Mouse (Mus musculus) telencephalon, adult 2 months (tissue): ENCODE results near the gene Akap1.

Source experiments
- DNase-seq: peaks from one replicate; pipeline ENCODE4 v3.0.0-alpha.2; 2011; ENCODE audit warnings: low read depth, low spot score

Akap1 gene

DNA sequence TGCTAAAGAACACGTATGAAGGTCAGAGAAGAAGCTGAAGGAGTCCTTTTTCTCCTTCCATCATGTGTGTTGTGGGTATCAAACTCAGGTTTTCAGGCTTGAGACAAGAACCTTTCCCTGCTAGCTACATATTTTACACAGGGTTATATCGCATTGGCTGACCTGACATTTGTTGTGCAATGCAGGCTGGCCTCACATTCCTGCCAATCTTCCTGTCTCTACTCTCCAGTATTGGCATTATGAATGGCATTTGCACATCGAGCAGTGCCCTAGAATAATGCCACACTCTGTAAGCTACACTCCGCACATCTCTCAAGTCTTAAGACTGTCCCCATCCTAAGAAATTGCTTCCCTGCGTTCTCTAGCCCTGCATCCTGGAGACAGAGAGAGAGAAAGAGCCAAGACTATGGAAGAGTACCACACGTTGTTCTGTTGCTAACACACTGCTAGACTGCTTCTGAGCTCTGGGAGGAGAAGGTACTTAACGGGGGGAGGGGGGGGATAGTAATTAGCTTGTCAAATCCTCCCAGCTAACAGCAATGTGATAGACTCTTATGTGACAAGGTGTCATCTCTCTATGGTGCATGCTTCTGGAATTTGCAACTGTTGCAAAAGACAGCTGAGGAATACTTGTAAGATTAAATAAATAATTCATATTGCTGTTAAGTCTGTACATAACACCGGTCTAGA, 20.1 kb upstream of the Akap1 start:
- no peak for DNase-seq

DNA sequence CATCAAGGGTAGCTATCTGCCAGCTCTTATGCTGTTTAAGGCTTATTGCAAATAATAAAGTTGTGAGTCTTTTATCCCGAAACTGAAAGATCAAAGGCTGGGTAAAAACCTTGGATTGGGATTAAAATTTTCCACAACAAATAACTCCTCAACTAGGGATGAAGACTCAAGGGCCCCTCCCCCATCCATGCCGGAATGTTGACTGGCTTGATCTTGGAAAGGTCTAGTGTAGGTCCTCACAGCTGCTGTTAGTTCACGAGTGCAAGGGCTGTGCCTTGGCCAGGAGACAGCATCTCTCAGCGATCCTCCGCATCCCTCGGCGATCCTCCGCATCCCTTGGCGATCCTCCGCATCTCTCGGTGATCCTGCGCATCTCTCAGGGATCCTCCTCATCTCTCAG, 13.6 kb upstream of the Akap1 start:
- DNase-seq, result no peak

DNA sequence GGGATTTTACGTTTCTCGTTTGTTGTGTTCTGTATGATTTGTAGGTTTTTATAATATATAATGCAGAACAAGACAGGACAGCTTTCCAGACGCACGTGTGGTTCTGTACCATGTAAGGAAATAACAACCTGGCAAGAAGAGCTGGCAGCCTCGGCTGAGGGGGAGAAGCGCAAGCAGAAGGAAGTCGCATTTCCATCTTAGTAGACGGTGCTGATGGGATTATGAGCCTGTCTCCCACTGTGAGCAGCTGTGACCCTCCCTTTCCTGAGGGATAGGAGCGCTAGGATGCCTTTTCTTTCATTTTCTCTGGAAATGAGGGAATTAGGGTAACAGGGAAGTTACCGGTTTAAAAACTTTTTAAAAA, 9.3 kb upstream of the Akap1 start:
- no peak for DNase-seq

DNA sequence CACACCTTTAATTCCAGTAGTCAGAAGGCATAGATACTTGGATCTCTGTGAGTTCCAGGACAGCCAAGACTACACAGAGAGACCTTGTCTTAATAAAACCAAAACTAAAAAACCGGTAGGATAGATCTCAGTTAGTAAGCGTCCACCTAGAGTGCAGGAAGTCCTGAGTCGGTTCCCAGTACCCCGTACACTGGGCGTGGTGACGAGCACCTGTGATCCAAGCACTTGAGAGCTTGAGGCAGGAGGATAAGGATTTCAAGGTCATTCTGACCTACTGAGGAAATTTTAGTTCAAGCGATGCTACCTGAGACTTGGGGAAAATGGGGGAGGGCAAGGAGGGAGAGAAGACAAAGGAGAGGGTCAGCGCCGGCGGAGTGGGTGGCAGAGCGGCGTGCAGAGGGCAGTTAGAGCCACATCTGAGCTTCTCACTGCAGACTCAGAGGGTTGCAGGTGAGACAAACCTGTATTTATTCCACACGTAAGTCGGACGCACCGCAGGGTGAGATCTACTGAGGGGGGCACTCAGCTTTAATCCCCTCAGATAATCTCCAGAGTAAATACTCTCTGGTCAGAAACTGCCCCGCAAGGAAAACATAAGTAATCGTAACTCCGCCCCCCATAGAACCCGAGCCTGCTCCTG, 8.8 kb upstream of the Akap1 start:
- no peak for DNase-seq

DNA sequence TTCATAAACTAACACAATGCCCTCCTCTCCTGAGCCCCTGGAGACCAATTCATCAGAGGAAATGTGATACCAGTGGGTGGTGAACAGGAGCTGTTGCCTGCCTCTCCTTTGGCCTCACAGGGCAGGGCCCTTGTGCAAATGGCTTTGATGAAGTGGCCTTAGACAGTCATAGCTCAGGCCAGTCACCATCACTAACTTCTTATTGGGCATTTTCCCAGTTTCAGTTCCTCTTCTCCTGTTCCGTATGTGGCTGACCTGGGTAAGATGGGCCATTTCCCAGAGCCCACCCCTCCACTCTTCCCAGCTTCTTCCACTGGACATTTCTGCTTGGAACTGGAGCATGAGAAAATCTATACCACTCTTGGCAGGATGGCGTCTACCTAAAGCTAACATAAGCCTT, 5.1 kb upstream of the Akap1 start:
- DNase-seq, result no peak

DNA sequence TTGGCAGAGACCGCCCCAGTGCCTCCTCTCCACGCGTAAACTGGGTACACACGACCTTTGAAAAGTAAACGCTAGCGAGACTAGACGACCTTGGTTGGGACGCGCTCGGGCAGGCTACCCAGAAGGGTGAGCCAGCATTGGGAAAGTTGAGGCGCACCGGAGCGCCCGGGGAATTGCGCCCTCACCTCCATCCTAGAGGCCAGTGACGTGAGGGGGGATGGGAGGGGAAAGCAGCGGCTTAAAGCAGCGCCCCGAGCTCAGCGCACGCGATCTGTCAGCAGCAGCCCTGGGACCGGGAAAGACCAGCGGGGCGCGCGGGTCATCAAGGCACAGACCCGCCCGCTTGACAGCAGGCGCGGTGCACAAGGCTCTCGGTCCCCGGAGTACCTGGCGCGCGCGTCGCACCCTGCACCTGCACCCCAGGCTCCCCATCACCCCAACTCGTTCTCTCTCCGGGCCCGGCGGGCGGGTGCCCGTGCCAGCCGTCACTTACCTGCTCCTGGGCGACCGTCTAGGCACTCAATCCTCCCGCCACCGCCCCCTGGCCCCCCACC, 405 bp downstream of the Akap1 start:
- DNase-seq, result no peak

DNA sequence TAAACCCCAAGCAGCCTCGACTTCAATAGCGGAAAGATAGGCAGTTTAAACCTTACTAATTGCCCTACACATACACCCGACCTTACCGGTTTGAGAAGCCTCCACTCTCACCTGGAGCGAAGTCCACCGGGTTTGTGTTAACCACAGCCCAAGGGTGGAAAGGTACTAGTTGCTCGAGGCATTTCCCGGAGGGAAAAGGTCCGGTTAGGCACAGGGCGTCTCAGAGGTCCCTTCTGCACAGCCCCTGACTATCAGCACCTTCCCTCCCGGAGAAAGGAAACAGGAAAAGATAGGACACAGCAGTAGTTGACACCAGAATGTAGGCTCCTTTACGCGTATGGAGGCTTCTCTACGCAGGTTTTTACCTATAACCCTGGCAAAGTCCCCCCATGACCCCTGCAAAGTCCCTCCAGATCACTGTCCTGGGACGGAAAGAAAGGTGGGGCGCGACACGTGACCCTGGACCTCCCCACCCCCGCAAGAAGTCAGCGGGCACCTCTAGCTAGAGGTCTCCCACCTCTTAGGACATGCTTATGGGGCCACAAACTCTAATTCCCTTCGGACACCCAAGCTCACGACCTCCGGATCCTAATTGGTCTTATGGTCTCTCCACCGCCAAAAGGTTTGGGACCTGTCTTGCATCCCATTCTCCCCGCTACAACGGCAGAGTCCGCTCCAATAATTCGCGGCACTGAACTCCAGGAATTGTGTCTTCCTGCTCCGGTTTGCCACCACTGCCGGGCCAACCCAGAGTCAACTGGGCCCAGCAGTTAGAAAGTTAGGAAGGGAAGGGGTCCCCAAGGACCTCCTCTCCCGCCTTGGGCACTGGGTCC, 1.1 kb downstream of the Akap1 start:
- DNase-seq, result no peak

DNA sequence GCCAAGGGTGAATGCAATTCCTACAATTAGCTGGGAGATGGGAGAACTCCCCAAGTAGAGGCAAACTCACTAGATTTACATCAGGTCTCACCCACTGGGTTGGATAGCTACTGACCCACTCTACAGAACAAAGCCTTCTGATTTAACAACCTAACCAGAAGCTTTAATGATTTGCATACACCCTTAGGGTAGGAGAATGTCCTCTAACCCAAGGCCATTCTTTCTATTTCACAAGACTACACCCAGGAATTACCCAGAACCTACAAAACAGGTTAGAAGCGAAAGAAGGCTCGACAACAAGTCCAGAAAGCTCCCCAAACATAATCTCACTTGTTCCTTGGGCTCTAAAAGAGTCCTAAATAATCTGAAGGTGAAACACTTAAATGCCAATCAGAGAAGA, 2.0 kb downstream of the Akap1 start:
- DNase-seq, result no peak

DNA sequence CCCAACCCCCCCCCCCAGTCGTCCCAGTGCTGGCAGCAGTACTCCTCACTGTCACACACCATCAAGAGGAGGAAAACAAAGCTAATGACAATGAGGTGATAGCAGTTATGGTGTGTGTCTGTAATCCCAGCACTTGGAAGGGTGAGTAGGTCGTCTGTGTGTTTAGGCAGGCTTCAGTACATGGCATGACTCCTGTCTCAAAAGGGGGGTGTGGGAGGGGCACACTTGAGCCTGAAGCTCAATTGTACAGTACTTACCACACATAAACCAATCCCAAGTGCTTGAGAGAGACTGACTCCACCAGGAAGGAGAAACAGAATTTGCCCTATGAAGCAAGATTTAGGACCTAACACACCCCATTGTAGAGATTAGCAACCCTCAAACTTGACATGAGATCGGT, 3.3 kb downstream of the Akap1 start:
- DNase-seq, result no peak

DNA sequence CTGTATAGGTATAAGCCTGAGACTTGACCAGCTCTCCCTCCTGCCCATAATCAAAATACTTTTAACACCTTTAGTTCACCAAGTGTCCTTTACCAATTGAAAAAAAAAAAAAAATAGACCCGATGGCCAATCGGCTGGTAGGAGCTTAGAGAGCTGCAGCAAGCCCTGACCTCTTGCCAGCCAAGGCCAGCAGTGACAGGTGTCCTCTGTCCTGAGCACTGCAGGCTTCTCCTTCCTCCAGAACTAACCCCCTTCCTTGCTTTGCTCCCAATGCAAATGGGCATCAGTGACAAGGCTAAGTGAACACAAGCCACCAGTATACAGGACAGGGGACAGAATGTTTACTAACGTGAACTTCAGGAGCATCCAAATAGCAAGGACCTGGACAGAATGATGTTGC, 3.7 kb downstream of the Akap1 start:
- no peak for DNase-seq

DNA sequence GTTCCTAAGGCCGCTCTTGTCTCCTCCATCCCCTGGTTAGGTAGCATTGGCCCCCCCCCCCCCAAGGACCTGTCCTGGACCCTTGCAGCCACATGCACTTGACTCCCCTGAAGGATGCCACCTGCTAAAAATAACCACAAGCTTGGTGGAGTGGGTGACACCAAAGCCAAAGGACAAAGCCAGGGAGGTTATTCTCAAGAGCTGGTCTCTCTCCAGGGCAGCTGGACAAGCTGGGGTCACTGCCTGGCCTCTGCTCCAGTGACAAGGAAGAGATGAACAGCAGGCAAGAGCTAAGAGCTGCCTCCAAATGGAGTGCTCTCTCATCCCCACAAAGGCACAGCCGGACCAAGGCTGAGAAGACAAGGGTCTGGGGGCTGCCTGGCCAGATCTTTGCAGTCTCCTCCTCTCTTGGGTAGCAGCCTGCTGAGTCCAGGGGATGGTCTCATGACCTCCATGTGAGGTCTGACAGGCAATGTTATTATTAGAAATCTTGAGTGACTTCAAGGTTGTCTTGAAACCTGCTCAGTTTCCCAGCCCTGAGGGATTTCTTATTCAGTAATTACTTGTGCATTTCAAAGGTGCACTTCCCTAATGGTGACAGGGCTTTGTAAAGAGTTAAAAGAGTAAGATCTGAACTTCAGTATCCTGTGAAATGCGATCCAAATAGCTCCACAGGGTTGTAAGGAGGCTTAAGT, 6.9 kb downstream of the Akap1 start:
- no peak for DNase-seq

DNA sequence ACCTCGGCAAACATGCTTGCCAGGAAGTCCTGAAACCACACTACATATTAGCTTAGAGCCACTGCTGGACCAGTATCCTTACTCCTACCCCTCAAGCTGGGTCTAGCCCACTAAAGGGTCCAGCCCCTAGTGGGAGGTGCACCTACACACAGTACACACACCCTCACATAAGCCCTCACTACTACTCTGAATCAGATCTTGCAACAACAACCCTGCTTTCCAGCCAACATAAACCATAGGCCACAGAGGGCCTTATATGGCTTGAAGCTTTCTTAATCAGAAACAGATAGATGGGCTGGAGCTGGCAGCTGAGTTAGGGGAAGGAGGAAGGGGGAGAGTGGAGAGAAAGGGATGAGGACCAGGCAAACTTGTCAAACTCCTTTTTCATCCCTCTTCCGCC, 8.0 kb downstream of the Akap1 start:
- no peak for DNase-seq

DNA sequence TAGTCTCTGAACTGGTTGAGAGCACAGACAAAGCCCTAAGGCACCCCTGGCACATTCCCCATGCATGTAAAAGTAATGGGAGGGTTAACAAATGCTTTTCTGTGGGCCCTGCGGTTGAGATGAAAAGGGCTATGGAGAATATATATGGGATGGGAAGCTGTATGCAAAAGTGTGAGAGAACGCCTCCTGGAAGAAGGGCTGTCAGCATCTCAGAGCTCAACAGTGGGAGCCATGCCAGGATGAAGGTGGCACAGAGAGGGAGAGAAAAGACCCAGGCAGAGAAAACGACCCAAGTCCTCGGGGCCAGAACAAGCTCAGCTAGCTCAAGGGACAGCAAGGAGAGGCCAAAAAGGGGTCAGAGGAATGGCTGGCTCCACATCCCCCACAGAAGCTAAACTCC, 8.6 kb downstream of the Akap1 start:
- no peak for DNase-seq

DNA sequence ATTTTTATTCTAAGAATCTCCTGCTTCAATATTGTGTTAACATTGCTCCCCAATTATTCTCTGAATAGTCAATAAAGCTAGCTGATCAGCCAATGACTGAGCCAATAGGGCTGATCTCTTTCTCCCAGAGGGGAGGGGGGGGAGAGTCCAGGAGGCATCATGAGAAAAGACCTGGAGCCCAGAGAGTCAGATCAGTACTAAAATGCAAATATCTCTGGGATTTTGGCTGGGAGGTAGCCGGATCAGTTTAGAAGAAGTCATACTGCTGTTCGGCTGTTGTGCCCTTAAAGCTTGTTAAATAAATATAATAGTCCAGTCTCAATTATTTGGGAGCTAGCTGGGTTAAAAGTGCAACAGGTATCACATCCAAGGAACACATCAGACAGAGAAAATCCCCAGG, 10.8 kb downstream of the Akap1 start:
- DNase-seq, result no peak

DNA sequence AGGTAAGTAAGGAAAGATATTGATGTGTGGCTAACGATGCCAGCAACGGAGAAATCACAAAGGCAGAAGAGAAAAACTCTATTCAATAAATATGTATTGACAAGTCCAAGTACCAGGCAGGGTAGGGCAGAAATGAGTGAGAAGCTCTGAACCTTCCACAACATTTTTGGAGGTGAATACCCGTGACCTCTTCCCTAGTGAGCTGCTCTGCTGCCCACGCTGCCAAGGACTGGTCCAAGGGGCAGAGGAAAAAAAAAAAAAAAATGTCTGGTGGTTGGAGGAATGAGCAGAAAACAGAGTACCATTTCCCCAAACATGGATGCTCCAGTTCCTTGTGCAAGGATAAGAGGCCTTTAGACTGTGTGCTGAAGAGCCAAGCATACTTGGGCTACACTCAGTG, 11.6 kb downstream of the Akap1 start:
- no peak for DNase-seq

DNA sequence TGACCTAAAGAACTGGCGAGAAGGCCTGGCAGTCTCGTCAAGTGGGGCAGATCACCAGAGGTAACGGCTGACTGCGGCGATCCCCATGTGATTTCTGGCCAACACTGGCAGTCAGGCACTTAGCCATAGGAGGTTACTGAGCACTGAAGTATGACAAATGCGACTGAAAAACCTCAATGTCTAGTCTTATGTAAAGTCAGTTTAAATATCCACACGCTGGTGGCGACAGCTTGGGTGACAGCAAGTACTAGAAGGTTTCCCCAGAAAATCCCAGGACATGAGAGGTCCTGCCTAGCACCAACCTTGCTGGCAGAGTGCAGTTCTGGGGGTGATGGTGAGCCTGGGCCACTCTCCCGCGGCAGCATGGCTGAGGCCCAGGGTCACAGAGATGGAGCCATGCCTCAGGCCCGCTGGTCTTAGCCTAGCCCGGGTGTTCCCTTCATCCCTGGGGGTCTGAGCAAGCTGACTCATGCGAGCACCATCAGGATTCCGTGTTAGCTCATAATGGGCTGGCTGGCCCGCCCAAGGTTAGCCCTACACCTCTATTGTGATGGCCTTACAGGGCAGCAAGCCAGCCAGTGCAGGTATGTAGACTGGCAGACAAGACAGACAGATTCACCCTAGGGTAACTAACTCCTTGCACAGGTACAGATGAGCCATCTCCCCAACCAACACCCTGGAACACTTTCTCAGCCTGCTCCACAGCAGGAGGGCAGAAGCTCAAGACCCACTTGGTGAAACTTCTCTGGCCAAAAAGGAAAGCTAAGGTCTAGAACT, 13.1 kb downstream of the Akap1 start:
- no peak for DNase-seq

DNA sequence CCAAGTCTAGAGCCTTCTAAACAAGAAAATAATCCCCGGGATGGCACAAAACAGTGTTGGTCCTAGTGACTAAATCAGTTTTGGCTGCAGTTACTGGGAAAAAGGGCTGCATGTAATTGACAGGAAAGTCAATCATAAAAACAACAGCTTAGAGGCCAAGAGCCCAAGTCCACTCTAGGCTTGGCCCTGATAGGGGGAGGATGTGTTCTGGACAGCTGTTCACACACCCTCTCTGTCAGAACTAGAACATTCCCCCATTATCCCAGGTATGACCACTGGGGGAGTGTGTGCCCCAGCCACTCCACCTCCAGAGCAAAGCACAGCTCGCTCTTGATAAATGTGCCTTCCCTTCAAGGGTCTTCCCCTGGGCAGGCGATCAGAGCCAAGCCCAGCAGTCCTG, 14.7 kb downstream of the Akap1 start:
- DNase-seq, result no peak

DNA sequence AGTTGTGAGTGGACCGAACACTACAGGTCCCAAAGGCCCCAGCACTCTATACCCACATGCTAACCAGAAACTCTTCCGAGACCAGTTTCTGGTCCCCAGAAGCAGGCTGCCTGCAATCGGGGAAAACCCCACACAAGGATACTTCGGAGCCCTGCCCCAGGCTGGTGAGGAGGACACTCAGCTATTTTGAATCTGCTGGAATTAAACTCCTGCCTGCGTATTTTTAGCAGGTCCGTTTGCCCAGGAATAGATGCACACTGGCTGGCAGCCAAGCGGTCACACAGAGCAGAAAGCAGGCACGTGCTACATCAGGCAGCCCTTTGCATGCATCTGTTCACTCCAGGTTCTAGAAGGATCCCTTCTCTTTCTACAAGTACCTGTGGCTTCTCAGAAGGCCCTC, 15.1 kb downstream of the Akap1 start:
- DNase-seq, result peak; percentile 68

DNA sequence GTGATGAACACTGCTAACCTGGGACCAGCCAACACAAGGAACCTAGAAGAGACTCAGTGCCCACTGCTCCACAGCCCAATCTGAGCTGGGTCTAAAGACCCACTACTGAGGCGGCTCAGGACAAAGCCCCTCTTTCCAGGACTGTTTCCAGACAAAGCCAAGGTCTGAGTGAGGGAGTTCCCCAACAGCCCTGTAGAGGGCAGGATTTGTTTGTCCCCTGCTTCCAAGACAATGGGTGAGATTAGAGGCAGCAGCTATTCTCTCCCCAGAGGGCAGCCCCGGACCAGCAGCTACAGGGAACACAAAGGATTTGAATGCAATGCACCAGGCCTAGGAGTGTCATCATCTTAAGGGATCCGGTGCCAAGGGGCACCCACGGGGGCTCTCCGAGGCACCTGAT, 15.8 kb downstream of the Akap1 start:
- DNase-seq, result no peak

DNA sequence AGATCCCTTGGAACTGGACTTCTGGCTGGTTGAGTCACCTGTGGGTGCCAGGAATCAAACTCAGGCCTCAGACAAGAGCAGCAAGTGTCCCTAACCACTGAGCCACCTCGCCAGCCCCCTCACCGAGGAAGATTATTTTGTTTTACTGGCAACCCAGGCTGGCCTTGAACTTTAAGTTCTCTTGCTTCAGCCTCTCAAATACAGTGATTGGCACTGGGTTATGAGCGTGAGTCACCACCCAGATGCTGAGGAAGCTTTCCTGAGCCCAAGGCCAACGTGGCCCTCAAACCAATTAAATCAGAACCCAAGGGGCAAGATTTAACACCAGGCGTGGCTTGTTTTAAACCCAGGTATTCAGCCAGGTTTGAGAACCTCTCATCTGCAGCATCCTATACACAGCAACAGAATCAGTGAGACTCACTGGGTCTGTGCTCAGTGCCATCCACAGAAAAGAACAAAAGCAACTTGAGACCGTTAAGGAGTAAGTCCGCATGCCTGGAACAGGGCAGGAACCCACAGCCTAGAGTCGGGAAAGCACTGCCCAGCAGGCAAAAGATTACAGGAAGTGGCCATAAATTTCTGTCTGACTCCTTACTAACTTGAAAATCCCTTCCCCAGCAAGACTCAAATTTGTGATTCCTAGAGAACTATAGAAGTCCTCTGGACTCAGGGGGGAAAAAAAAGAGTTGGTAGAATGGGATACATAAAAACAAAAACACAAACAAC, 16.9 kb downstream of the Akap1 start:
- DNase-seq, result no peak

DNA sequence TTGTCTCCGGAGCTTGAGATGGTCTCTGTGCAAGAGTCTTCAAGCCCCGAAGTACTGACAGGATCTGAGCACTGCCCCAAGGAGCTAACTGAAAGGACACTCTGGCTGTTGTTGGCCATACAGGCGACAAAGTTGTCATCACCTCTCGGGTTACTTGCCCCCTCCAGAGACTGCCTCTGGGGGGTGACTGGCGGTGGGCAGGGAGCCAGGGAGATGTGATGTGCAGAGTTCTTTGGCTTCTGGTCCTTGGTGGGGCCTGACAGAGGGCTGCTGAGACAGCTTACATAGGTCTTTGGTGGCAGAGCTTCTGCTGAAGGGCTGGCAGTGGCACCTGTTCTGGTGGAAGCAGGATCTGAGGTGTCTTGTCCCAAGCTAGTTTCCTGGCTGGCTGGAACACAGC, 20.0 kb downstream of the Akap1 start:
- DNase-seq, result no peak
